Mouse (Mus musculus): ENCODE measurements around the gene Ppm1k. TPM values are rescaled to one million over a fixed set of nuclear protein-coding genes. Genes with fewer than 3 reads are reported as not detected.
A peak's percentile ranks its signal among the peaks of the same experiment; 100 is the strongest.

Gene Ppm1k
- total and polyA plus RNA-seq, 2 experiments from 2014 or later: 10.9 to 35.8 TPM

DNA sequence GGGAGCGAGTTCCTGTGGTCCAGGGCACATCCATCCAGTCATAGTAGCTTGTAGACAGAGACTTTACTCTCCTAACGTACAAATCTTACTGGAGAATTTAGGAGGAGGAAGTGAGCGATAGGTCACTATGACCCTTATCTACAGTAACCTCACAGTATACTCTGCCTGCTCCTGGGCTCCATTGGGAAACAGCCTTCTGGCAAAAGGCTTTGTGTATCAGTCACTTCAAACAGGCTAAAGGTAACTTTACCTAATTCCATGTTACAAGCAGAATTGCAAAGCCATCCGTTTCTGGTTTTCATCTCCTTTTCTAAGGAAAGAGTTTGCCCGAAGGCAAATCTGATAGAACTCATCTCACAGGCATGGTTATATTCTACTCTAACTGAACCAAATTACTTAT lies 2.6 kb upstream of the Ppm1k start:
- no peaks in the 10 kb centered on the region for H3K36me3 ChIP-seq (replicated peaks; ENCODE audit: control insufficient read depth, insufficient read depth, low read length)
- no peak overlapping the region for H3K4me3 ChIP-seq (ENCODE audit: low read depth, low read length)
- H3K27me3 ChIP-seq (ENCODE audit: control insufficient read depth, insufficient read depth, low read length): no peaks in the 10 kb centered on the region
- H3K9me3 ChIP-seq (replicated peaks; ENCODE audit: control insufficient read depth, low read length): no peaks in the 10 kb centered on the region
- H3K27ac ChIP-seq (ENCODE audit: low read depth): no peak overlapping the region
- TF ChIP-seq CTCF (IDR thresholded peaks at IDR 0.05; ENCODE audit: low read depth) (no peak), EP300 (IDR thresholded peaks at IDR 0.05; ENCODE audit: low read depth) (no peak)
- no peak for ATAC-seq (ENCODE audit: insufficient read depth, low read depth)
- 67% methylated on average over 5 of the region's 5 CpGs for WGBS
- no peak for DNase-seq (ENCODE audit: low spot score)
- H3K4me2 ChIP-seq (ENCODE audit: low read depth, low read length): no peak overlapping the region
- H3K9ac ChIP-seq (replicated peaks; ENCODE audit: low read depth, low read length): no peak overlapping the region
- H3K4me1 ChIP-seq (ENCODE audit: control insufficient read depth, insufficient read depth): no peaks in the 10 kb centered on the region; the same call in 1 of the 2 replicates

DNA sequence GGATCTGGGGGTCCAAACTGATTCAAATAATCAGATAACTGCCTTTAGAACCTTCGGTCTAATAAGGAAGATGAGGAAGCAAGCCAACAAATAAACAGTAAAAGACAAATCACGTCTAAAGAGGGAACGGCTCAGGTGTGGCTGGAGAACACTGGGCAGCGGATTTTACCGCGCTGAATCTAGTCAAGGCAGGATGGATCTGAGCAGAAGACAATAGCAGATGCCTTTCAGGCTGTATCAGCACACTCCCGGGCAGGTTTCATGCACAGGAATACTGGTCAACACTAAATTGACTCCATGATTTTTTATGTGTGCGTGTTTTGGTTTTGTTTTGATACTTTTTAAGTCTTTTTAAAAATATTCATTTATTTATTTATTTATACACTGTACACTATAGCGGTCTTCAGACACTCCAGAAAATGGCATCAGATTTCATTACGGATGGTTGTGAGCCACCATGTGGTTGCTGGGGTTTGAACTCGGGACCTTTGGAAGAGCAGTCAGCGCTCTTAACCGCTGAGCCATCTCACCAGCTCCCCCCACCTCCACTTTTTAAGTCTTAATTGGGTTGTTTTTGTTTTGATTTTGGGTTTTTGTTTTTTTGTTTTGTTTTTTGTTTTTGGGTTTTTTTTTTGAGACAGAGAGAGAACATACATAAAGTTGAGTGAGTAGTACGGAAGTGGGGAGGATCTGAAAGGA lies 852 bp upstream of the Ppm1k start:
- Histone ChIP-seq H3K4me1 (ENCODE audit: control insufficient read depth, insufficient read depth) (peaks cover 10% of the 10 kb centered on the region), H3K36me3 (replicated peaks; ENCODE audit: control insufficient read depth, insufficient read depth, low read length) (no peaks in the 10 kb centered on the region), H3K27ac (ENCODE audit: low read depth) (peak overlapping the region; percentile 89), H3K9ac (replicated peaks; ENCODE audit: low read depth, low read length) (peak overlapping the region; percentile 32), H3K4me3 (ENCODE audit: low read depth, low read length) (peak overlapping the region; percentile 74), H3K4me2 (ENCODE audit: low read depth, low read length) (peak overlapping the region; percentile 59), H3K27me3 (ENCODE audit: control insufficient read depth, insufficient read depth, low read length) (no peaks in the 10 kb centered on the region), H3K9me3 (replicated peaks; ENCODE audit: control insufficient read depth, low read length) (no peaks in the 10 kb centered on the region)
- DNase-seq (ENCODE audit: low spot score) (peak; percentile 11), ATAC-seq (ENCODE audit: insufficient read depth, low read depth) (peak; percentile 30)
- no peak for TF ChIP-seq EP300 (IDR thresholded peaks at IDR 0.05; ENCODE audit: low read depth)
- no peak for TF ChIP-seq CTCF (IDR thresholded peaks at IDR 0.05; ENCODE audit: low read depth)
- 22% methylated on average over 14 of the region's 14 CpGs for WGBS

GRCm38 (mm10) chr6:57534611-57535286 lies 519 bp downstream of the Ppm1k start:
- Histone ChIP-seq H3K4me2 (ENCODE audit: low read depth, low read length) (peak overlapping the region; percentile 94), H3K4me1 (ENCODE audit: control insufficient read depth, insufficient read depth) (peaks cover 23% of the 10 kb centered on the region), H3K27me3 (ENCODE audit: control insufficient read depth, insufficient read depth, low read length) (no peaks in the 10 kb centered on the region), H3K36me3 (replicated peaks; ENCODE audit: control insufficient read depth, insufficient read depth, low read length) (no peaks in the 10 kb centered on the region), H3K27ac (ENCODE audit: low read depth) (peak overlapping the region; percentile 93), H3K9ac (replicated peaks; ENCODE audit: low read depth, low read length) (peak overlapping the region; percentile 76), H3K9me3 (replicated peaks; ENCODE audit: control insufficient read depth, low read length) (no peaks in the 10 kb centered on the region), H3K4me3 (ENCODE audit: low read depth, low read length) (peak overlapping the region; percentile 74)
- DNase-seq (ENCODE audit: low spot score) (peak; percentile 28), ATAC-seq (ENCODE audit: insufficient read depth, low read depth) (peak; percentile 22)
- WGBS: 0% methylated on average over 31 of the region's 31 CpGs
- no peak for TF ChIP-seq CTCF (IDR thresholded peaks at IDR 0.05; ENCODE audit: low read depth)
- TF ChIP-seq EP300 (IDR thresholded peaks at IDR 0.05; ENCODE audit: low read depth): no peak

GRCm38 (mm10) chr6:57534231-57534610 lies 1.0 kb downstream of the Ppm1k start:
- peak overlapping the region; percentile 74 for H3K4me3 ChIP-seq (ENCODE audit: low read depth, low read length)
- under 1% methylated on average over 8 of the region's 8 CpGs for WGBS
- TF ChIP-seq CTCF (IDR thresholded peaks at IDR 0.05; ENCODE audit: low read depth) (no peak), EP300 (IDR thresholded peaks at IDR 0.05; ENCODE audit: low read depth) (no peak)
- DNase-seq (ENCODE audit: low spot score) (peak; percentile 24), ATAC-seq (ENCODE audit: insufficient read depth, low read depth) (no peak)
- peak overlapping the region; percentile 76 for H3K9ac ChIP-seq (replicated peaks; ENCODE audit: low read depth, low read length)
- H3K36me3 ChIP-seq (replicated peaks; ENCODE audit: control insufficient read depth, insufficient read depth, low read length): no peaks in the 10 kb centered on the region
- peak overlapping the region; percentile 94 for H3K4me2 ChIP-seq (ENCODE audit: low read depth, low read length)
- peaks cover 23% of the 10 kb centered on the region for H3K4me1 ChIP-seq (ENCODE audit: control insufficient read depth, insufficient read depth)
- H3K9me3 ChIP-seq (replicated peaks; ENCODE audit: control insufficient read depth, low read length): no peaks in the 10 kb centered on the region
- peak overlapping the region; percentile 93 for H3K27ac ChIP-seq (ENCODE audit: low read depth)
- H3K27me3 ChIP-seq (ENCODE audit: control insufficient read depth, insufficient read depth, low read length): no peaks in the 10 kb centered on the region

DNA sequence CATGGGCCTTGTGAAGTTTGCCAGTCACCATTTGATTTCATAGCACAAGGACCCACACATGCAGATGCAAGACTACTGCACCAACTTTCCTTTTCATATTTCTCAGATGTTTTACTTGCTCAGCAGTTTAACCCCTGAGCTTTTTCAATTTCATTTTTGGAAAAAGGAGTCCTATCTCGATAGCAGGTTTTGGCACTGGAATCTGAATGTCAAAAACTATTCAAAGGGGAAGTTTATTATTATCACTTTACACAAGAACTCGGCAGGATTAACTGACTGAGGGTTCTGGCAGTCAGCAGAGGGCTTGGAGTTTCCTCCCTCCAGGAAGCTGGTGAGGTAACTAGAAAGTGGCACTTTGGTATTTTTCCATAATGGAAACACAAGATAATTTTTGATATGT lies 1.9 kb downstream of the Ppm1k start:
- H3K4me2 ChIP-seq (ENCODE audit: low read depth, low read length): peak overlapping the region; percentile 94
- no peak for DNase-seq (ENCODE audit: low spot score)
- TF ChIP-seq CTCF (IDR thresholded peaks at IDR 0.05; ENCODE audit: low read depth) (no peak), EP300 (IDR thresholded peaks at IDR 0.05; ENCODE audit: low read depth) (no peak)
- no peaks in the 10 kb centered on the region for H3K36me3 ChIP-seq (replicated peaks; ENCODE audit: control insufficient read depth, insufficient read depth, low read length)
- H3K4me3 ChIP-seq (ENCODE audit: low read depth, low read length): peak overlapping the region; percentile 74
- peak overlapping the region; percentile 76 for H3K9ac ChIP-seq (replicated peaks; ENCODE audit: low read depth, low read length)
- H3K9me3 ChIP-seq (replicated peaks; ENCODE audit: control insufficient read depth, low read length): no peaks in the 10 kb centered on the region
- no peaks in the 10 kb centered on the region for H3K27me3 ChIP-seq (ENCODE audit: control insufficient read depth, insufficient read depth, low read length)
- no peak for ATAC-seq (ENCODE audit: insufficient read depth, low read depth)
- WGBS: 5% methylated on average over 2 of the region's 2 CpGs
- H3K27ac ChIP-seq (ENCODE audit: low read depth): peak overlapping the region; percentile 93
- H3K4me1 ChIP-seq (ENCODE audit: control insufficient read depth, insufficient read depth): peaks cover 23% of the 10 kb centered on the region
